In the genomic region with DNA sequence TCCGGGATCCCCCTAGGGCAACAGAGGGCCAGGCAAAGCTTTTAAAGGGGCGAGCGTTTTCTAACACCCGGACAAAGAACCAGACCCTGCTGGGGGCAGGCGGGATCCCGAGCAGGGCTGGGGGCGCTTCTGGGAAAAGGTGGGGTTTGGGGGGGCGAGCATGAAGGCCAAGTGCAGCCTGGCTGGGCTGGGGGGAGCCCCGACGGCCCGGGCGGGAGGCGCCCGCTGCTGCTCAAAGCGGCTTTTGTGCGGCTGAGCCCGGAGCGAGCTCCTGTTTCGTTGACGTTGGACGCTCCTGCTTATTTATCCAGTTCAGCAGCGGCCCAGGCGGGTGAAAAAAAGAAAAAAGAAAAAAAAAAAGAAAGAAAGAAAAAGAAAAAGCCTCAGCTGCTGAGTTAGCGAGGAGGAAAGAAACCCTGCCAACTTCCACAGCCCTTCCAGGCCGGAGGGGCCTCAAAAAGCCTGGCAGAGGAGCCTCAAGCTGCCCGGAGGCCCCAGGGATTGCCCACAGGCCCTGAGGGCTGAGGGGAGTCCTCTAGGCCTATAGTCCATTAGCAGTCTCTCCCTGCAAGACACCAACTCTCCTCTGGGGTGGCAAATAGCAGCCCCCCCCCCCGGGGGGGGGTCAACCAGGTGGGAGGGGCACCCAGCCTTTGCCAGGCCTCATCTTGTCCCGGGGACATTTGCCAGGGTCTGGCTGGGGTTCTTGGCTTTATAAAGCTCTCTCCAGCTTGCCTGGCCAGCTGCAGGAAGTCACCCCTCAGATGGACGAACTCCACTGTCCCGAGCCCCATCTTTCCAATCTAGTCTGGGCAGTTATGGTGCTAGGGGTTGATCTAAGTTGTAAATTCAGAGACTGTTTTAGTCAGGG, we compare ENCODE assay signal across 8 mouse cellular contexts. TPM values are rescaled to one million over a fixed set of nuclear protein-coding genes. Genes with fewer than 3 reads are reported as not detected.
DNase-seq lines count a peak whose midpoint lies in the region; ATAC-seq lines count a peak whose summit lies in the region.

No protein-coding gene starts in this region.

- H3K9me3 ChIP-seq in kidney, embryonic 16.5 days (ENCODE audit: low read length), result peaks cover 5% of the 10 kb centered on the region; the same call in 1 of the 2 replicates
- H3K9me3 ChIP-seq in embryonic facial prominence, embryonic 14.5 days (ENCODE audit: control insufficient read depth, low read length), result 0 out of 2 replicates have a peak, but pooled peaks cover 3% of the 10 kb centered on the region
- H3K9me3 ChIP-seq in limb, embryonic 13.5 days, result peaks cover 4% of the 10 kb centered on the region; the same call in 1 of the 2 replicates

- H3K36me3 ChIP-seq in kidney, embryonic 16.5 days (ENCODE audit: insufficient read depth, low read length), result no peaks in the 10 kb centered on the region
- no peaks in the 10 kb centered on the region for H3K36me3 ChIP-seq in embryonic facial prominence, embryonic 14.5 days (ENCODE audit: control insufficient read depth, insufficient read depth, low read length)
- no peaks in the 10 kb centered on the region for H3K36me3 ChIP-seq in limb, embryonic 13.5 days

- no peaks in the 10 kb centered on the region for H3K27me3 ChIP-seq in kidney, embryonic 16.5 days (ENCODE audit: insufficient read depth, low read length)
- no peaks in the 10 kb centered on the region for H3K27me3 ChIP-seq in embryonic facial prominence, embryonic 14.5 days (replicated peaks; ENCODE audit: control insufficient read depth, insufficient read depth, low read length)
- no peaks in the 10 kb centered on the region for H3K27me3 ChIP-seq in limb, embryonic 13.5 days

- H3K27ac ChIP-seq in kidney, embryonic 16.5 days (ENCODE audit: low read length), result peak overlapping the region; percentile 46; the same call in 1 of the 2 replicates
- peak overlapping the region; percentile 92 for H3K27ac ChIP-seq in embryonic facial prominence, embryonic 14.5 days (replicated peaks; ENCODE audit: low read depth, low read length)
- H3K27ac ChIP-seq in limb, embryonic 13.5 days, result peak overlapping the region; percentile 97

- no peak for DNase-seq in kidney, postnatal 14 days
- DNase-seq in Muller cell, postnatal 12 days (ENCODE audit: inconsistent ontology term), result peak; percentile 52
- peak; percentile 90 for DNase-seq in embryonic facial prominence, embryonic 14.5 days (ENCODE audit: low spot score)
- DNase-seq in urinary bladder, postnatal 4 days (ENCODE audit: low spot score in 2 of 2), result no peak
- no peak for DNase-seq in urinary bladder, postnatal 25 days (ENCODE audit: low spot score)
- DNase-seq in urinary bladder, adult 18-20 months (ENCODE audit: low spot score in 2 of 2), result no peak

- peaks cover 13% of the 10 kb centered on the region for H3K4me1 ChIP-seq in kidney, embryonic 16.5 days (ENCODE audit: insufficient read depth, low read length)
- H3K4me1 ChIP-seq in embryonic facial prominence, embryonic 14.5 days (ENCODE audit: control insufficient read depth, insufficient read depth, low read length), result peaks cover 16% of the 10 kb centered on the region
- H3K4me1 ChIP-seq in limb, embryonic 13.5 days, result peaks cover 35% of the 10 kb centered on the region

- peak overlapping the region; percentile 47 for H3K4me2 ChIP-seq in kidney, embryonic 16.5 days (replicated peaks; ENCODE audit: low read depth, low read length)
- peak overlapping the region; percentile 54 for H3K4me2 ChIP-seq in embryonic facial prominence, embryonic 14.5 days (ENCODE audit: low read depth, low read length)
- H3K4me2 ChIP-seq in limb, embryonic 13.5 days (replicated peaks), result peak overlapping the region; percentile 54

- ATAC-seq in kidney, embryonic 16.5 days (ENCODE audit: low FRiP score, low TSS enrichment), result no peak
- peak; percentile 67 for ATAC-seq in embryonic facial prominence, embryonic 14.5 days (ENCODE audit: low read depth)
- peak; percentile 83 for ATAC-seq in limb, embryonic 13.5 days (ENCODE audit: low FRiP score, low read depth)

- 24% methylated on average over 30 of the region's 30 CpGs for WGBS in kidney, embryonic 16.5 days
- 15% methylated on average over 27 of the region's 30 CpGs for WGBS in embryonic facial prominence, embryonic 14.5 days
- 24% methylated on average over 30 of the region's 30 CpGs for WGBS in limb, embryonic 13.5 days

- peak overlapping the region; percentile 63 for H3K9ac ChIP-seq in kidney, embryonic 16.5 days (replicated peaks; ENCODE audit: low read length)
- H3K9ac ChIP-seq in embryonic facial prominence, embryonic 14.5 days (ENCODE audit: low read depth, low read length), result peak overlapping the region; percentile 62
- H3K9ac ChIP-seq in limb, embryonic 13.5 days, result peak overlapping the region; percentile 53

- peak overlapping the region; percentile 36 for H3K4me3 ChIP-seq in kidney, embryonic 16.5 days (ENCODE audit: low read length)
- peak overlapping the region; percentile 29 for H3K4me3 ChIP-seq in embryonic facial prominence, embryonic 14.5 days (ENCODE audit: low read depth, low read length)
- H3K4me3 ChIP-seq in limb, embryonic 13.5 days, result peak overlapping the region; percentile 26

RNA-seq across cellular contexts. Expression of a gene that starts 7.5 kb away (rescaled TPM):
- 0.72 and 0.77 TPM in 2 replicates for polyA plus RNA-seq in kidney, embryonic 16.5 days (2015; fragmentation: Nextera tagmentation; extraction: Ambion mirVana)
- 21.6 and 21.7 TPM in 2 replicates for polyA plus RNA-seq in embryonic facial prominence, embryonic 14.5 days (2014; fragmentation: Nextera tagmentation; extraction: Ambion mirVana)
- 19.4 and 21.1 TPM in 2 replicates for polyA plus RNA-seq in limb, embryonic 13.5 days (2015; fragmentation: Nextera tagmentation; extraction: Ambion mirVana)

Comparison
In these comparisons a context has a peak if more than half of its experiments do, and no peak if none do; other contexts are left out.
1. H3K27ac ChIP-seq: peak in every context shown above with its lines; median percentile 97 in limb, embryonic 13.5 days; 92 in embryonic facial prominence, embryonic 14.5 days; 46 in kidney, embryonic 16.5 days.
2. DNase-seq: peak in Muller cell, postnatal 12 days (single experiment) and embryonic facial prominence, embryonic 14.5 days (single experiment); none in kidney, postnatal 14 days (single experiment), urinary bladder, postnatal 4 days (0 of 2), urinary bladder, postnatal 25 days (single experiment) and urinary bladder, adult 18-20 months (0 of 2).
3. RNA of a gene that starts 7.5 kb away (polyA plus RNA-seq): 21.6 to 21.7 TPM in embryonic facial prominence, embryonic 14.5 days and 19.4 to 21.1 TPM in limb, embryonic 13.5 days; 0.72 to 0.77 TPM in kidney, embryonic 16.5 days; every median in the first group is over 10 times any median in the second.
4. Peak in every context shown above with its lines, with median percentiles within 50 percentile points of each other: H3K4me2 ChIP-seq, H3K4me3 ChIP-seq and H3K9ac ChIP-seq.